Mouse (Mus musculus): Measurements from ENCODE around the gene Phospho1. TPM values are rescaled to one million over a fixed set of nuclear protein-coding genes. Genes with fewer than 3 reads are reported as not detected.

Phospho1 gene
- polyA plus RNA-seq, 1 experiment from 2014 or later, result 14.9 TPM

- Histone ChIP-seq H3K4me3 (ENCODE audit: low read depth, low read length) (no peak overlapping the region), H3K27ac (replicated peaks; ENCODE audit: low read depth, low read length) (no peak overlapping the region), H3K4me2 (ENCODE audit: low read depth, low read length) (no peak overlapping the region), H3K36me3 (ENCODE audit: control insufficient read depth, insufficient read depth, low read length) (no peaks in the 10 kb centered on the region), H3K27me3 (replicated peaks; ENCODE audit: control insufficient read depth, insufficient read depth, low read length) (no peaks in the 10 kb centered on the region), H3K9me3 (ENCODE audit: control insufficient read depth, low read length) (0 out of 2 replicates have a peak, but pooled peaks cover 6% of the 10 kb centered on the region), H3K9ac (ENCODE audit: low read depth, low read length) (no peak overlapping the region), H3K4me1 (ENCODE audit: control insufficient read depth, insufficient read depth, low read length) (no peaks in the 10 kb centered on the region)
- WGBS, result 93% methylated on average over 4 of the region's 4 CpGs
- DNase-seq (ENCODE audit: low spot score) (no peak), ATAC-seq (ENCODE audit: low read depth) (no peak)
Observed at GRCm38 (mm10) chr11:95785675-95786074, 38.6 kb upstream of the Phospho1 start.

- no peak overlapping the region for H3K9ac ChIP-seq (ENCODE audit: low read depth, low read length)
- H3K9me3 ChIP-seq (ENCODE audit: control insufficient read depth, low read length), result 0 out of 2 replicates have a peak, but pooled peaks cover 6% of the 10 kb centered on the region
- 84% methylated on average over 6 of the region's 6 CpGs for WGBS
- ATAC-seq (ENCODE audit: low read depth) (no peak), DNase-seq (ENCODE audit: low spot score) (no peak)
- no peak overlapping the region for H3K4me2 ChIP-seq (ENCODE audit: low read depth, low read length)
- no peaks in the 10 kb centered on the region for H3K36me3 ChIP-seq (ENCODE audit: control insufficient read depth, insufficient read depth, low read length)
- no peak overlapping the region for H3K27ac ChIP-seq (replicated peaks; ENCODE audit: low read depth, low read length)
- no peak overlapping the region for H3K4me3 ChIP-seq (ENCODE audit: low read depth, low read length)
- no peaks in the 10 kb centered on the region for H3K4me1 ChIP-seq (ENCODE audit: control insufficient read depth, insufficient read depth, low read length)
- H3K27me3 ChIP-seq (replicated peaks; ENCODE audit: control insufficient read depth, insufficient read depth, low read length), result no peaks in the 10 kb centered on the region
Observed at GRCm38 (mm10) chr11:95786511-95786910, 37.8 kb upstream of the Phospho1 start.

GRCm38 (mm10) chr11:95789451-95789891, 34.8 kb upstream of the Phospho1 start:
- no peak for ATAC-seq (ENCODE audit: low read depth)

GRCm38 (mm10) chr11:95791787-95792186, 32.5 kb upstream of the Phospho1 start:
- Histone ChIP-seq H3K36me3 (ENCODE audit: control insufficient read depth, insufficient read depth, low read length) (no peaks in the 10 kb centered on the region), H3K4me2 (ENCODE audit: low read depth, low read length) (no peak overlapping the region), H3K4me1 (ENCODE audit: control insufficient read depth, insufficient read depth, low read length) (peaks cover 18% of the 10 kb centered on the region), H3K4me3 (ENCODE audit: low read depth, low read length) (no peak overlapping the region), H3K9me3 (ENCODE audit: control insufficient read depth, low read length) (no peaks in the 10 kb centered on the region), H3K27me3 (replicated peaks; ENCODE audit: control insufficient read depth, insufficient read depth, low read length) (peaks cover 9% of the 10 kb centered on the region; the same call in 1 of the 2 replicates), H3K27ac (replicated peaks; ENCODE audit: low read depth, low read length) (no peak overlapping the region), H3K9ac (ENCODE audit: low read depth, low read length) (no peak overlapping the region)
- DNase-seq (ENCODE audit: low spot score) (no peak), ATAC-seq (ENCODE audit: low read depth) (no peak)
- 81% methylated on average over 13 of the region's 13 CpGs for WGBS

More at GRCm38 (mm10) chr11:95789451-95789891, 34.8 kb upstream of the Phospho1 start:
- no peak overlapping the region for H3K4me2 ChIP-seq (ENCODE audit: low read depth, low read length)
- H3K9me3 ChIP-seq (ENCODE audit: control insufficient read depth, low read length), result 0 out of 2 replicates have a peak, but pooled peaks cover 6% of the 10 kb centered on the region
- DNase-seq (ENCODE audit: low spot score), result no peak
- no peak overlapping the region for H3K4me3 ChIP-seq (ENCODE audit: low read depth, low read length)
- H3K27ac ChIP-seq (replicated peaks; ENCODE audit: low read depth, low read length), result no peak overlapping the region
- no peaks in the 10 kb centered on the region for H3K27me3 ChIP-seq (replicated peaks; ENCODE audit: control insufficient read depth, insufficient read depth, low read length)
- 87% methylated on average over 8 of the region's 8 CpGs for WGBS
- H3K36me3 ChIP-seq (ENCODE audit: control insufficient read depth, insufficient read depth, low read length), result no peaks in the 10 kb centered on the region
- no peak overlapping the region for H3K9ac ChIP-seq (ENCODE audit: low read depth, low read length)
- H3K4me1 ChIP-seq (ENCODE audit: control insufficient read depth, insufficient read depth, low read length), result peaks cover 10% of the 10 kb centered on the region; the same call in 1 of the 2 replicates

- no peak overlapping the region for H3K4me2 ChIP-seq (ENCODE audit: low read depth, low read length)
- ATAC-seq (ENCODE audit: low read depth) (no peak), DNase-seq (ENCODE audit: low spot score) (no peak)
- H3K27me3 ChIP-seq (replicated peaks; ENCODE audit: control insufficient read depth, insufficient read depth, low read length), result peaks cover 16% of the 10 kb centered on the region
- H3K4me1 ChIP-seq (ENCODE audit: control insufficient read depth, insufficient read depth, low read length), result peaks cover 20% of the 10 kb centered on the region
- no peak overlapping the region for H3K27ac ChIP-seq (replicated peaks; ENCODE audit: low read depth, low read length)
- H3K9me3 ChIP-seq (ENCODE audit: control insufficient read depth, low read length), result no peaks in the 10 kb centered on the region
- H3K36me3 ChIP-seq (ENCODE audit: control insufficient read depth, insufficient read depth, low read length), result no peaks in the 10 kb centered on the region
- WGBS, result 90% methylated on average over 8 of the region's 8 CpGs
- no peak overlapping the region for H3K4me3 ChIP-seq (ENCODE audit: low read depth, low read length)
- no peak overlapping the region for H3K9ac ChIP-seq (ENCODE audit: low read depth, low read length)
Observed at GRCm38 (mm10) chr11:95792950-95793509, 31.3 kb upstream of the Phospho1 start.

GRCm38 (mm10) chr11:95794201-95794600, 30.1 kb upstream of the Phospho1 start:
- Histone ChIP-seq H3K27me3 (replicated peaks; ENCODE audit: control insufficient read depth, insufficient read depth, low read length) (peaks cover 16% of the 10 kb centered on the region), H3K4me2 (ENCODE audit: low read depth, low read length) (no peak overlapping the region), H3K36me3 (ENCODE audit: control insufficient read depth, insufficient read depth, low read length) (no peaks in the 10 kb centered on the region), H3K27ac (replicated peaks; ENCODE audit: low read depth, low read length) (no peak overlapping the region), H3K9ac (ENCODE audit: low read depth, low read length) (no peak overlapping the region), H3K4me3 (ENCODE audit: low read depth, low read length) (no peak overlapping the region), H3K9me3 (ENCODE audit: control insufficient read depth, low read length) (no peaks in the 10 kb centered on the region), H3K4me1 (ENCODE audit: control insufficient read depth, insufficient read depth, low read length) (peaks cover 20% of the 10 kb centered on the region)
- ATAC-seq (ENCODE audit: low read depth) (no peak), DNase-seq (ENCODE audit: low spot score) (peak; percentile 39)
- WGBS, result 49% methylated on average over 5 of the region's 5 CpGs

GRCm38 (mm10) chr11:95795582-95795981, 28.7 kb upstream of the Phospho1 start:
- WGBS, result 65% methylated on average over 5 of the region's 5 CpGs

GRCm38 (mm10) chr11:95805010-95805409, 19.3 kb upstream of the Phospho1 start:
- no peak overlapping the region for H3K27ac ChIP-seq (replicated peaks; ENCODE audit: low read depth, low read length)
- no peaks in the 10 kb centered on the region for H3K4me1 ChIP-seq (ENCODE audit: control insufficient read depth, insufficient read depth, low read length)
- WGBS, result 64% methylated on average over 5 of the region's 5 CpGs
- no peak overlapping the region for H3K9ac ChIP-seq (ENCODE audit: low read depth, low read length)
- no peak for DNase-seq (ENCODE audit: low spot score)
- H3K9me3 ChIP-seq (ENCODE audit: control insufficient read depth, low read length), result peaks cover 8% of the 10 kb centered on the region; the same call in 1 of the 2 replicates
- no peak overlapping the region for H3K4me2 ChIP-seq (ENCODE audit: low read depth, low read length)
- H3K27me3 ChIP-seq (replicated peaks; ENCODE audit: control insufficient read depth, insufficient read depth, low read length), result no peaks in the 10 kb centered on the region
- no peak overlapping the region for H3K4me3 ChIP-seq (ENCODE audit: low read depth, low read length)
- ATAC-seq (ENCODE audit: low read depth), result no peak
- no peaks in the 10 kb centered on the region for H3K36me3 ChIP-seq (ENCODE audit: control insufficient read depth, insufficient read depth, low read length)

More at GRCm38 (mm10) chr11:95795582-95795981, 28.7 kb upstream of the Phospho1 start:
- Histone ChIP-seq H3K4me1 (ENCODE audit: control insufficient read depth, insufficient read depth, low read length) (peaks cover 20% of the 10 kb centered on the region), H3K36me3 (ENCODE audit: control insufficient read depth, insufficient read depth, low read length) (no peaks in the 10 kb centered on the region), H3K4me2 (ENCODE audit: low read depth, low read length) (no peak overlapping the region), H3K27me3 (replicated peaks; ENCODE audit: control insufficient read depth, insufficient read depth, low read length) (peaks cover 16% of the 10 kb centered on the region), H3K4me3 (ENCODE audit: low read depth, low read length) (no peak overlapping the region), H3K9ac (ENCODE audit: low read depth, low read length) (no peak overlapping the region), H3K9me3 (ENCODE audit: control insufficient read depth, low read length) (no peaks in the 10 kb centered on the region), H3K27ac (replicated peaks; ENCODE audit: low read depth, low read length) (no peak overlapping the region)
- no peak; the same call in 1 of the 2 replicates for ATAC-seq (ENCODE audit: low read depth)
- no peak for DNase-seq (ENCODE audit: low spot score)

GRCm38 (mm10) chr11:95805527-95805926, 18.8 kb upstream of the Phospho1 start:
- DNase-seq (ENCODE audit: low spot score) (no peak), ATAC-seq (ENCODE audit: low read depth) (0 out of 2 replicates have a peak, but pooled peaks have one; percentile 13)
- Histone ChIP-seq H3K27me3 (replicated peaks; ENCODE audit: control insufficient read depth, insufficient read depth, low read length) (no peaks in the 10 kb centered on the region), H3K4me1 (ENCODE audit: control insufficient read depth, insufficient read depth, low read length) (no peaks in the 10 kb centered on the region), H3K4me2 (ENCODE audit: low read depth, low read length) (no peak overlapping the region), H3K9ac (ENCODE audit: low read depth, low read length) (no peak overlapping the region), H3K27ac (replicated peaks; ENCODE audit: low read depth, low read length) (no peak overlapping the region), H3K9me3 (ENCODE audit: control insufficient read depth, low read length) (peaks cover 8% of the 10 kb centered on the region; the same call in 1 of the 2 replicates), H3K4me3 (ENCODE audit: low read depth, low read length) (no peak overlapping the region), H3K36me3 (ENCODE audit: control insufficient read depth, insufficient read depth, low read length) (no peaks in the 10 kb centered on the region)
- WGBS, result 43% methylated on average over 3 of the region's 3 CpGs
